Mouse (Mus musculus) B cell, adult 2 months (primary cell): ENCODE data around the gene Slc43a2.

Source experiments
- DNase-seq, 2 experiments: peaks; one replicate each; pipeline ENCODE4 v3.0.0; 2022

Gene Slc43a2

GRCm38 (mm10) chr11:75530325-75530724, 1.2 kb upstream of the Slc43a2 start:
- DNase-seq = peak; percentile 99

- peak; percentile 46 to 54 for DNase-seq
Measured at GRCm38 (mm10) chr11:75530845-75531373, 585 bp upstream of the Slc43a2 start.

- peak; percentile 58 to 66 for DNase-seq
Measured at GRCm38 (mm10) chr11:75532340-75533277, 1.1 kb downstream of the Slc43a2 start.

- no peak for DNase-seq
Measured at GRCm38 (mm10) chr11:75533314-75534015, 2.0 kb downstream of the Slc43a2 start.

GRCm38 (mm10) chr11:75534286-75535033, 3.0 kb downstream of the Slc43a2 start:
- DNase-seq = no peak

- DNase-seq = no peak
Measured at GRCm38 (mm10) chr11:75535106-75535795, 3.8 kb downstream of the Slc43a2 start.

- DNase-seq = no peak
Measured at GRCm38 (mm10) chr11:75536255-75537024, 4.9 kb downstream of the Slc43a2 start.

GRCm38 (mm10) chr11:75537025-75537414, 5.5 kb downstream of the Slc43a2 start:
- DNase-seq = no peak

- no peak for DNase-seq
Measured at GRCm38 (mm10) chr11:75537491-75538183, 6.1 kb downstream of the Slc43a2 start.

GRCm38 (mm10) chr11:75538184-75538969, 6.9 kb downstream of the Slc43a2 start:
- DNase-seq = no peak

GRCm38 (mm10) chr11:75538970-75539299, 7.4 kb downstream of the Slc43a2 start:
- DNase-seq = no peak

GRCm38 (mm10) chr11:75540209-75540608, 8.7 kb downstream of the Slc43a2 start:
- no peak for DNase-seq

- DNase-seq = peak; percentile 11 to 15
Measured at GRCm38 (mm10) chr11:75540710-75541581, 9.5 kb downstream of the Slc43a2 start.

GRCm38 (mm10) chr11:75544713-75545112, 13.2 kb downstream of the Slc43a2 start:
- no peak for DNase-seq

GRCm38 (mm10) chr11:75546057-75546456, 14.6 kb downstream of the Slc43a2 start:
- DNase-seq = no peak

GRCm38 (mm10) chr11:75549658-75550111, 18.2 kb downstream of the Slc43a2 start:
- no peak for DNase-seq

- DNase-seq = no peak
Measured at GRCm38 (mm10) chr11:75550200-75550946, 18.9 kb downstream of the Slc43a2 start.

- no peak for DNase-seq
Measured at GRCm38 (mm10) chr11:75551321-75551720, 19.8 kb downstream of the Slc43a2 start.
